Mouse (Mus musculus) monocyte, adult 2 months (primary cell): ENCODE results near the gene Hint2.

Experiments
- DNase-seq, 2 experiments: peaks; one replicate each; pipeline ENCODE4 v3.0.0; 2022; ENCODE audit warnings: low spot score in 2 of 2, low read depth in 1 of 2

Gene Hint2

GRCm38 (mm10) chr4:43612534-43612933 is 43.7 kb downstream of the Hint2 start:
- no peak for DNase-seq

DNA sequence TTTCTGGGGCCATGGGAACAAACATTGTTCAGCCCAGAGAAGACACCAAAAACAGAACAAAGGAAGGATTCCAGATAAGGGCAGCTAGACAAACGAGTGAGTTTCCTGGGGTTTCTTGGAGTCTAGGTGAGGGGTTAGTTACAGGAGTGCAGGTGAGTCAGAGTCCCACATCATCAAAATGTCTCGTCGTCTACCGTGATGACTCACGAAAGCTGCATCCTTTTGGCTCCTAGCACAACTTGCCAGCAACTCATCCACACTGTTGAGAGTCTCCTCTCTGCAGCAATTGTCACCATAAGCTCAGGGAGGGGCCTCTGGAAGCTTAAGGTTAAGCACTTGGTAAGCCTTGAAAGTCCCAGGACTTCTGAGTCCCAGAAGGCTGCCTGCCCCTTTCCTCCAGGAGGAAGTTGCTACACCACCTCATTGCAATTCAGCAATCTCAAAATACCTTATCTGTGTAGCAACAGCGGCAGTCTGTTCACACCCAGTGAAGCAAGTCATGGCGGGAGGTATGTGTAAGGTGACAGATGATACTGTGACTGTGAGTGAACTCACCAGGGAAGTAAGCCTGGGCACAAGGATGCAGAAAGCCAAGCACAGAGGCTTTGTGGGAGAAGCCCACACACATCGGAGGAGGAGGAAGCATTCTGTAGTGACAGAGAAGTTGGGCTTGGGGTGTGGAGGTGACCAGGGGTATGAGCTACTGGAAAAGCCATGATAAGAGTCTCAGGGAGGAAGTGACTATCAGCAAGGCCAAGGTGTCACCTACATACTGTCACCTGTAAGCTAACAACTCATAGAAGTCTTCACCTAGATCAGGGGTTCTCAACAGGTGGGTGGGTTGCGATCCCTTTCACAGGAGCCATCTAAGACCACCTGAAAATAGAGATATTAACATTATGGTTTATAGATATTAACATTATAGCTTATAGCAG is 51.2 kb downstream of the Hint2 start:
- no peak for DNase-seq
